Mouse (Mus musculus): ENCODE data around the gene Frmpd4. TPM values are rescaled to one million over a fixed set of nuclear protein-coding genes. Genes with fewer than 3 reads are reported as not detected.

The Frmpd4 gene
- polyA plus RNA-seq, 1 experiment from 2014 or later: not detected

- ATAC-seq (replicated peaks; ENCODE audit: extremely low read depth, insufficient read depth, low FRiP score): no peak
- no peak overlapping the region for H3K9ac ChIP-seq (ENCODE audit: low read length)
- WGBS: 68% methylated on average over 6 of the region's 6 CpGs
Observed at GRCm38 (mm10) chrX:167477636-167478035, 1099.4 kb downstream of the Frmpd4 start.

DNA sequence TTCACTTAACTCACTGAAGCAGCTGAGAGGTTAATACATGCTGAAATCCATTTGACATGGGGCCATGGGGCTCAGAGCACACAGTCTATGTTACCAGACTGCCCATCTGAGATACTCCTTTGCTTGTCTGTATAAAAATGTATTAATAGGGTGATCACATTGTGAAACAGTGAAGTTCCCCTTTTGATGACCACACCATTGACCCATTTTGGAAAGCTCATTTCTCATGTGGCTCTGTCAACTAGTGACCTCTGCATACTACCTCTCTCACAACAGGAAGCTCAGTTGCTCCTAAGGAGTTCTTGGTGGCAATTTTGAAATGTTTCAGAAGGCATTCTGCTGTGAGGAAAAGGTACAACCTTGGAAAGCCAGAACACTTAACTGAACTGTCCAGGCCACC is 1142.1 kb downstream of the Frmpd4 start:
- ATAC-seq (replicated peaks; ENCODE audit: extremely low read depth, insufficient read depth, low FRiP score): no peak
- H3K9ac ChIP-seq (ENCODE audit: low read length): no peak overlapping the region
- H3K4me3 ChIP-seq (ENCODE audit: low read length): no peak overlapping the region
- H3K27me3 ChIP-seq (ENCODE audit: control insufficient read depth, insufficient read depth, low read length): no peaks in the 10 kb centered on the region
- H3K4me1 ChIP-seq (ENCODE audit: control insufficient read depth, insufficient read depth, low read length): no peaks in the 10 kb centered on the region
- H3K36me3 ChIP-seq (ENCODE audit: control insufficient read depth, insufficient read depth): no peaks in the 10 kb centered on the region
- no peak overlapping the region for H3K27ac ChIP-seq (ENCODE audit: low read length)
- H3K9me3 ChIP-seq (replicated peaks; ENCODE audit: control insufficient read depth, low read length): no peaks in the 10 kb centered on the region
- H3K4me2 ChIP-seq (ENCODE audit: low read depth, low read length): no peak overlapping the region

More at GRCm38 (mm10) chrX:167477636-167478035, 1099.4 kb downstream of the Frmpd4 start:
- H3K4me1 ChIP-seq (ENCODE audit: control insufficient read depth, insufficient read depth, low read length): no peaks in the 10 kb centered on the region
- no peaks in the 10 kb centered on the region; the same call in 1 of the 2 replicates for H3K27me3 ChIP-seq (ENCODE audit: control insufficient read depth, insufficient read depth, low read length)
- no peak overlapping the region for H3K4me2 ChIP-seq (ENCODE audit: low read depth, low read length)
- no peaks in the 10 kb centered on the region for H3K36me3 ChIP-seq (ENCODE audit: control insufficient read depth, insufficient read depth)
- H3K9me3 ChIP-seq (replicated peaks; ENCODE audit: control insufficient read depth, low read length): no peaks in the 10 kb centered on the region
- H3K27ac ChIP-seq (ENCODE audit: low read length): no peak overlapping the region
- H3K4me3 ChIP-seq (ENCODE audit: low read length): no peak overlapping the region

GRCm38 (mm10) chrX:167433950-167434349 is 1143.1 kb downstream of the Frmpd4 start:
- ATAC-seq (replicated peaks; ENCODE audit: extremely low read depth, insufficient read depth, low FRiP score): no peak
- no peaks in the 10 kb centered on the region for H3K4me1 ChIP-seq (ENCODE audit: control insufficient read depth, insufficient read depth, low read length)
- H3K27me3 ChIP-seq (ENCODE audit: control insufficient read depth, insufficient read depth, low read length): no peaks in the 10 kb centered on the region
- no peaks in the 10 kb centered on the region for H3K9me3 ChIP-seq (replicated peaks; ENCODE audit: control insufficient read depth, low read length)
- H3K4me2 ChIP-seq (ENCODE audit: low read depth, low read length): no peak overlapping the region
- H3K27ac ChIP-seq (ENCODE audit: low read length): no peak overlapping the region
- WGBS: 59% methylated on average over 2 of the region's 2 CpGs
- H3K9ac ChIP-seq (ENCODE audit: low read length): no peak overlapping the region
- H3K4me3 ChIP-seq (ENCODE audit: low read length): no peak overlapping the region
- H3K36me3 ChIP-seq (ENCODE audit: control insufficient read depth, insufficient read depth): no peaks in the 10 kb centered on the region

Other genes with a start within 250 kb of the Frmpd4 start
- gene Msl3, start 96.7 kb upstream of the Frmpd4 start, polyA plus RNA-seq (2015; fragmentation: Nextera tagmentation; extraction: Ambion mirVana): 36.2 and 44.7 TPM in 2 replicates
- gene Arhgap6, start 217.9 kb upstream of the Frmpd4 start, polyA plus RNA-seq (2015; fragmentation: Nextera tagmentation; extraction: Ambion mirVana): 5.3 and 6.7 TPM in 2 replicates